Mouse (Mus musculus) lung, embryonic 14.5 days (tissue): ENCODE measurements around the gene Gm5127. TPM values are rescaled to one million over a fixed set of nuclear protein-coding genes. Genes with fewer than 3 reads are reported as not detected.

Experiments
- ATAC-seq: fragments of 200-750 bp; cut with Nextera tagmentation; 2 replicates; pipeline ENCODE4 v1.8.0; 2017; ENCODE audit warnings: mild to moderate bottlenecking, moderate TSS enrichment, moderate library complexity; ENCODE audit not compliant: insufficient read depth
- DNase-seq: peaks from one replicate; pipeline ENCODE4 v3.0.0-alpha.2; 2015
- H3K27ac ChIP-seq: fragments of 300-500 bp; sonication (generic); 2 replicates; pipeline ENCODE4 v1.5.1; 2014; ENCODE audit warnings: low read depth, mild to moderate bottlenecking, moderate library complexity
- H3K27me3 ChIP-seq: fragments of 300-500 bp; sonication (generic); 2 replicates; pipeline ENCODE4 v1.6.1; 2014; ENCODE audit warnings: low read length, control low read depth; ENCODE audit not compliant: insufficient read depth
- H3K36me3 ChIP-seq: fragments of 300-500 bp; sonication (generic); 2 replicates; pipeline ENCODE4 v1.6.1; 2014; ENCODE audit warnings: control low read depth; ENCODE audit not compliant: insufficient read depth
- H3K4me1 ChIP-seq: fragments of 300-500 bp; sonication (generic); 2 replicates; pipeline ENCODE4 v1.6.1; 2014; ENCODE audit warnings: antibody characterized with exemption, control low read depth; ENCODE audit not compliant: insufficient read depth
- H3K4me2 ChIP-seq: fragments of 300-500 bp; sonication (generic); 2 replicates; pipeline ENCODE4 v1.6.1; 2014; ENCODE audit warnings: mild to moderate bottlenecking
- H3K4me3 ChIP-seq: fragments of 300-500 bp; sonication (generic); 2 replicates; pipeline ENCODE4 v1.5.1; 2014; ENCODE audit warnings: low read depth, low read length
- H3K9ac ChIP-seq: fragments of 300-500 bp; sonication (generic); 2 replicates; pipeline ENCODE4 v1.6.1; 2014
- H3K9me3 ChIP-seq: fragments of 300-500 bp; sonication (generic); 2 replicates; pipeline ENCODE4 v1.6.1; 2016; ENCODE audit warnings: low read depth, low read length, control low read depth
- CTCF ChIP-seq: IDR thresholded peaks from 2 replicates; pipeline ENCODE4 v1.5.1; 2016; ENCODE audit warnings: antibody characterized with exemption, low read depth
- WGBS: fragments of 180-500 bp; shearing (Covaris S2); extraction: QIAGEN DNeasy Blood & Tissue Kit; methylation state at CpG from one replicate; pipeline ENCODE4 v1.1.7; 2014; 5-methylcytosine and 5-hydroxymethylcytosine counted together
- polyA plus RNA-seq: library from polyadenylated mRNA; unstranded; fragments of >200 nt; fragmentation: Nextera tagmentation; extraction: Ambion mirVana; gene quantifications from 2 replicates; pipeline ENCODE4 v1.2.1, GENCODE M21; 2014

Gene Gm5127
- polyA plus RNA-seq, 1 experiment from 2014 or later = not detected

DNA sequence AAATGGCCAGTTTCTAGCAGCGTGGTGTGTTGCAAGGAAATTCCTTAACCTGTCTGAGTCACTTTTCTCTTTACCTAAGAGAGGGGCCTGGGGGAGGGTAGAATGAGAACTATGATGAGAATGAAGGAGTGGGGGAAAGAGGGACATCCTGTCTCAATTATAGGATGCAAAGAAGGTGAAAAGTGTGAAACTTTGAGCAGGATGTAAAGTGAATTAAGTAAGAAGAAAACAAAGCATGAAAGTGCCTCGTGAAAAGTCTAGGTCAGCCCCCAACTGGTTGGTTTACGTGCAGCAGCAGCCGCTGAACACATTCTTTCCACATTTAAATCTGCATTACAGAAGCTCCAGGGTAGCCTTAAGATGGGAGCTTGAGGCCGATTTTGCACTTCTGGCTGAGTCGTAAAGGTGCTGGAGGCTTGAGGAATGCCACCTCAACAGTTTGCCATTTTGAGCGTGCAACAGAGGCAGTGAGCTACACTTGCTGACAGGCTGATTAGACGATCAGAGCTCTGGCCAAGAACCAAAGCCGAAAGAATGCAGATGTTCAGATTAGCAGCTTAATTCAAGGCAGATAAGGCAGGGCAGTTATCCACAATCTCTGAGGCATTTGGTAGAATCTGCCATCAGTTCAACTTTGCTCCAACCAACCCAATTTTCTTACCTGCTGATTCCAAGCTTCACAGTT, 19.7 kb downstream of the Gm5127 start:
- WGBS = 8% methylated on average over 9 of the region's 9 CpGs
- Histone ChIP-seq H3K9me3 (no peaks in the 10 kb centered on the region), H3K4me2 (peak overlapping the region; percentile 47), H3K36me3 (no peaks in the 10 kb centered on the region), H3K4me1 (no peaks in the 10 kb centered on the region), H3K9ac (no peak overlapping the region), H3K27ac (0 out of 2 replicates have a peak overlapping the region, but pooled peaks have one; percentile 12), H3K4me3 (no peak overlapping the region), H3K27me3 (no peaks in the 10 kb centered on the region)
- peak; percentile 53; the same call in 1 of the 2 replicates for ATAC-seq
- no peak for TF ChIP-seq CTCF
- DNase-seq = peak; percentile 26

DNA sequence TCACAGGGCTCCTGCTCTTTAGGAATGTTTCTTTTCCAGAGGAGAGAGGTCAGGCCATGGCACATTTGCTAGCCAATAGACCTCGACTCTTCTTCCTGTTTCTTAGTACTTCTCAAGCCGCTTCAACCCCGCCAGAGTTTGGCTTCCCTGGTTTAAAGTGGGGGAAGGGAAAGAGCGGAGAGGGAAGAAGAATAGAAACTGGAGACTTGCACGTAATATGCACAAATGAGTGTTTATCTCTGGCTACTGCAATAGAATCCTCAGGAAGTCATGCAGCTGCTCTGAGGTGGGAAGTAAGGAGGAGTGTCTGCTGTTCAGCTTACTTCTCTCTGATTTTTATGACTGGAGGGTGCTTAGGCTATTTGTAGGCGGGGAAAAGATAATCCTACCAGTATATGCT, 20.4 kb downstream of the Gm5127 start, which contains the start of gene Cysltr1:
TSS of gene Cysltr1 (minus strand) at position 294 of the 400 bp plus-strand sequence.
- Histone ChIP-seq H3K4me1 (no peaks in the 10 kb centered on the region), H3K9ac (no peak within 1 kb of the TSS), H3K27ac (0 out of 2 replicates have a peak within 1 kb of the TSS, but pooled peaks have one; percentile 12), H3K4me3 (no peak within 1 kb of the TSS), H3K4me2 (peak within 1 kb of the TSS; percentile 47), H3K36me3 (no peaks in the 10 kb centered on the region), H3K9me3 (no peaks in the 10 kb centered on the region), H3K27me3 (no peaks in the 10 kb centered on the region)
- peak; percentile 78 for ATAC-seq
- no peak for TF ChIP-seq CTCF
- DNase-seq = peak; percentile 62
- 9% methylated on average over 6 of the region's 6 CpGs for WGBS

DNA sequence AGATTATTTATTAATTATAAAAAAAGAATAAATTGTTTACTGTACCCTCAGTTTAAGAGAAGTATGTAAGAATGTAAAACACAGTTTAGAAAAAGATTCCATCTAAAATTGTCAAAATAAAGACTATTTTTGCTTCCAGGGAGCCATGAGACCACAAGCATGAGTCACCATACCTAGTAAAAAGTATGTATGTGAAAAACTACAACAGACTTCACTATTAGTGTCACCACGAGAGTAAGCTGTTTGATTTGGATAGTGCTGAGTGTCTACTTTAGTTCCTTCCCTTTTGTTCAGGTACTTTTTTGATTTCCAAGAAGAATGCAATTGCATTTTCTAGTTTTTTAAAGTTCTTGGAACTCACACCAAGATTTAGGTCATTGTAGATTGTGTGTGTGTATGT, 39.5 kb downstream of the Gm5127 start:
- Histone ChIP-seq H3K27me3 (no peaks in the 10 kb centered on the region), H3K9me3 (no peaks in the 10 kb centered on the region), H3K27ac (no peak overlapping the region), H3K4me3 (no peak overlapping the region), H3K36me3 (no peaks in the 10 kb centered on the region), H3K9ac (no peak overlapping the region), H3K4me2 (no peak overlapping the region), H3K4me1 (no peaks in the 10 kb centered on the region)
- ATAC-seq (no peak), DNase-seq (no peak)
- no peak for TF ChIP-seq CTCF
- 77% methylated on average over 1 of the region's 1 CpGs for WGBS

DNA sequence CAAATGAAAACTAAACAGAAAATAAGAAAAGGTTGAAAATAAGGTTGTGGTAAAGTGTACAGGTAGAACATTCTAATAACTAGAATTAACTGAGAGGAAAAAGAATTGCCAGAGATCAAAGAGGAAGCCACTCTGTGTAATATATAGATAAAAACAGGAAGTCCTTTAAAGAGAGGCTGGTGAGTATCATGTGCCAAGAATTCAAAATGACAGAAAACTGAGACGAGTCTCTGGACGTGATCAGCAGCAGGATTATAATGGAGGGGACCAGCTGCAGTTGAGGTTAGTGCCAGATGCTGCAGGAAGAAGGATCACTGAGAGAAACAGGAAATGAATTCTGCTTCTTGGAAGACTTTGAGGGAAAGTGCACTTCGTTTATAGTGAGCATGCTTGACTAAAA, 40.7 kb downstream of the Gm5127 start:
- Histone ChIP-seq H3K4me3 (no peak overlapping the region), H3K36me3 (no peaks in the 10 kb centered on the region), H3K27ac (no peak overlapping the region), H3K9me3 (no peaks in the 10 kb centered on the region), H3K27me3 (no peaks in the 10 kb centered on the region), H3K9ac (no peak overlapping the region), H3K4me2 (no peak overlapping the region), H3K4me1 (no peaks in the 10 kb centered on the region)
- peak; percentile 29 for DNase-seq
- WGBS = 31% methylated on average over 3 of the region's 3 CpGs
- no peak for ATAC-seq
- no peak for TF ChIP-seq CTCF

DNA sequence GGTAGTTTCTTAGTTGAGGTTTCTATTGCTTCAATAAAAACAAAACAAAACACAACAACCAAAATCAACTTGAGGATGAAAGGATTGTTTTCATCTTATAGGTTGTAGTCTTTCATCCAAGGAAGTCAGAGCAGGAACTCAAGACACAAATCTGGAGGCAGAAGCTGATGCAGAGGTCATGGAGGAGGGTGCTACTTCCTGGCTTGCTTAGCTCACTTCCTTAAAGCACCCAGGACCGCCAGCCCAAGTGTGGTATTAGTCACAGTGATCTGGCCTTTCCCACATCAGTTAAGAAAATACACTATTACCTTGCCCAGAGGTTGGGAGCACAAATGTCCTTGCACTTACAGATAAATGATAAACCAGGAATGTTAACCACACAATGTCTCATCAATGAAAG, 45.5 kb downstream of the Gm5127 start:
- whole genome bisulfite sequencing = 57% methylated on average over 1 of the region's 1 CpGs
- no peak overlapping the region for H3K4me3 ChIP-seq
- H3K9ac ChIP-seq = no peak overlapping the region
- H3K36me3 ChIP-seq = no peaks in the 10 kb centered on the region
- no peaks in the 10 kb centered on the region for H3K9me3 ChIP-seq
- no peak overlapping the region for H3K27ac ChIP-seq
- no peaks in the 10 kb centered on the region for H3K4me1 ChIP-seq
- no peak overlapping the region for H3K4me2 ChIP-seq
- DNase-seq (no peak), ATAC-seq (no peak)
- H3K27me3 ChIP-seq = no peaks in the 10 kb centered on the region
- no peak for TF ChIP-seq CTCF

DNA sequence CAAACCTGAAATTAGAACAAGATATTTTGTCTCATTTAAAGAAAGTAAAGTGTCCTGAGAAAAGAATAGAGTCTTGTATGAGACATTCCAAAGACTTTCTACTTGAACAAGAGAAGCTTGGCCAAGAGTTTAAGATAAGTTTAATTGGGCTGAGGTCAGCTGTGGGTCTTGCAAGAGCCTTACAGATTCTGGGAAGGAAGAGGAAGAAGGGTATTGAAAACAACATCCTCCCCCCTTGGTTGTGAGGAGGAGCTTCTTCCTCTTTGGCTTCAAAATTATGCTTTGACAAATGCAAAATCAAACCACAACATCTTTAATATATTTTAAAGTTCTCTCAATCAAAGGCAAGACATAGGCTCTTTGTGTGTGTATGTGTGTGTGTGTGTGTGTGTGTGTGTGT, 50.6 kb downstream of the Gm5127 start:
- no peak overlapping the region for H3K4me2 ChIP-seq
- no peak overlapping the region for H3K4me3 ChIP-seq
- H3K4me1 ChIP-seq = no peaks in the 10 kb centered on the region
- no peaks in the 10 kb centered on the region for H3K27me3 ChIP-seq
- no peak overlapping the region for H3K27ac ChIP-seq
- H3K9ac ChIP-seq = no peak overlapping the region
- no peak for ATAC-seq
- H3K36me3 ChIP-seq = no peaks in the 10 kb centered on the region
- H3K9me3 ChIP-seq = no peaks in the 10 kb centered on the region
- TF ChIP-seq CTCF = no peak
- DNase-seq = no peak

DNA sequence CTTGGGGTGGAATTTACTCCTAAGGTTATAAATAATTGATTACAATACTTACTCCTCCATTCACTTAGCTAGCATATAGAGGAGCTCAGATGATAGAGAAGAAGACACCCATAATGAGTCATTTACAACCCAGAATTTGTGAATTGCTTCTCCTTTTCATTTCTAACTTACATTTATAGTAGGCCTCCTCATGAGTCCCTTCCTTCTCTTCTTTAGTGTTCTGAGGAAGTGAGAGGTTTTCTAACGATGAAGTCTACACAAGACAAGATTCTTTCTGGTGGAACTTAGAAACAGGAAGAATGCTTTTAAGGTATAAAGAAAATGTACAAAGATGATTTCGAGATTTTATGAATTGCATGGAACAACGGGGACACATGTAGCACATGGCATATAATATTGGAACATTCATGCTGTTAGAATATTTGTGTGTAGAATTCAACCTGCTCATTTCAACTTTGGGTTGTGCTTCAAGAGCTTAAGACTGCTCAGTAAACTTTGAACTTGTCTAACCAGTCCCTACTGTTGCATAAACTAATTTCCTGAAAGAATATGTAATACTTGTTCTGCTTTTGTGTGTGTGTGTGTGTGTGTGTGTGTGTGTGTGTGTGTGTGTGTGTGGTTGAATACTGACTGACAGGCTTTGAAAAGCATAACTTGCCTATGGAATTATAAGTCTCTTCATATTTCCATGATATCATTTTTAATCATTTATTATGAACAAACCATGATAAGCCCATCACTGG, 52.0 kb downstream of the Gm5127 start:
- no peak overlapping the region for H3K4me2 ChIP-seq
- no peak for TF ChIP-seq CTCF
- WGBS = 71% methylated on average over 3 of the region's 3 CpGs

More for the DNA sequence above, 52.0 kb downstream of the Gm5127 start:
- no peak for DNase-seq
- no peak for ATAC-seq
- H3K9ac ChIP-seq = no peak overlapping the region
- H3K27ac ChIP-seq = no peak overlapping the region
- no peak overlapping the region for H3K4me3 ChIP-seq
- H3K36me3 ChIP-seq = no peaks in the 10 kb centered on the region
- no peaks in the 10 kb centered on the region for H3K4me1 ChIP-seq
- H3K9me3 ChIP-seq = no peaks in the 10 kb centered on the region
- no peaks in the 10 kb centered on the region for H3K27me3 ChIP-seq
